Mouse (Mus musculus) MEL (cell line): ENCODE results near the gene Pgs1. TPM values are rescaled to one million over a fixed set of nuclear protein-coding genes. Genes with fewer than 3 reads are reported as not detected.

ENCODE experiments used
- DNase-seq: peaks from one replicate; pipeline ENCODE4 v3.0.0; 2011; ENCODE audit warnings: low read depth, low spot score
- H3K27ac ChIP-seq: 2 replicates; pipeline ENCODE4 v1.5.1; 2012; ENCODE audit warnings: low read depth, mild to moderate bottlenecking, control low read depth, low read length, moderate library complexity; ENCODE audit not compliant: control insufficient read depth
- H3K27me3 ChIP-seq, 2 experiments: fragments of 150-350 bp in 1 of 2; sonication (generic) in 1 of 2; 2 replicates each; pipeline ENCODE4 v1.6.1; 2012; ENCODE audit warnings: low read length in 2 of 2, mild to moderate bottlenecking in 2 of 2, improper control_type of control experiment in 1 of 2, moderate library complexity in 1 of 2; ENCODE audit not compliant: insufficient read depth in 2 of 2, control insufficient read depth in 1 of 2
- H3K36me3 ChIP-seq, 2 experiments: 2 replicates each; pipeline ENCODE4 v1.6.1; 2012 to 2014; ENCODE audit warnings: low read length in 2 of 2, improper control_type of control experiment in 1 of 2, inconsistent platforms in 1 of 2, mild to moderate bottlenecking in 1 of 2; ENCODE audit not compliant: insufficient read depth in 2 of 2, control insufficient read depth in 1 of 2
- H3K4me1 ChIP-seq, 2 experiments: fragments of 150-350 bp in 1 of 2; sonication (generic) in 1 of 2; 2 replicates each; pipeline ENCODE4 v1.6.1; 2012; ENCODE audit warnings: low read length in 2 of 2, improper control_type of control experiment in 1 of 2, mild to moderate bottlenecking in 1 of 2; ENCODE audit not compliant: insufficient read depth in 2 of 2, control insufficient read depth in 1 of 2
- H3K4me3 ChIP-seq, 2 experiments: fragments of 150-350 bp in 1 of 2; sonication (generic) in 1 of 2; 2 replicates each; pipeline ENCODE4 v1.5.1; 2012; ENCODE audit warnings: low read depth in 2 of 2, low read length in 2 of 2, mild to moderate bottlenecking in 2 of 2, moderate library complexity in 2 of 2, control low read depth in 1 of 2, improper control_type of control experiment in 1 of 2; ENCODE audit not compliant: control insufficient read depth in 1 of 2, insufficient read depth in 1 of 2
- H3K79me2 ChIP-seq: 2 replicates; pipeline ENCODE4 v1.6.1; 2012; ENCODE audit warnings: mild to moderate bottlenecking, low read length, moderate library complexity; ENCODE audit not compliant: control insufficient read depth, poor library complexity, insufficient read depth
- H3K9ac ChIP-seq: 2 replicates; pipeline ENCODE4 v1.6.1; 2012; ENCODE audit warnings: low read depth, mild to moderate bottlenecking, control low read depth, low read length, moderate library complexity; ENCODE audit not compliant: control insufficient read depth, poor library complexity, severe bottlenecking
- H3K9me3 ChIP-seq: fragments of 150-350 bp; sonication (generic); replicated peaks from 2 replicates; pipeline ENCODE4 v1.6.1; 2012; ENCODE audit warnings: mild to moderate bottlenecking, low read length, improper control_type of control experiment, moderate library complexity; ENCODE audit not compliant: insufficient read depth
- BHLHE40 ChIP-seq: IDR thresholded peaks from 2 replicates; pipeline ENCODE4 v1.6.1; 2012; ENCODE audit warnings: low read depth, mild to moderate bottlenecking, inconsistent platforms, low read length, improper control_type of control experiment, borderline replicate concordance
- CHD1 ChIP-seq: IDR thresholded peaks from 2 replicates; pipeline ENCODE4 v1.6.1; 2012; ENCODE audit warnings: low read depth, mild to moderate bottlenecking, inconsistent platforms, low read length, improper control_type of control experiment
- CTCF ChIP-seq, 3 experiments: IDR thresholded peaks in 2 of 3; conservative IDR thresholded peaks in 1 of 3; 2 replicates each; pipeline ENCODE4 v1.5.1; 2011 to 2012; ENCODE audit warnings: low read length in 3 of 3, low read depth in 2 of 3, mild to moderate bottlenecking in 2 of 3, improper control_type of control experiment in 1 of 3, inconsistent platforms in 1 of 3, mixed read lengths in 1 of 3, moderate library complexity in 1 of 3; ENCODE audit not compliant: control insufficient read depth in 1 of 3, insufficient read depth in 1 of 3, poor library complexity in 1 of 3, severe bottlenecking in 1 of 3
- EP300 ChIP-seq, 2 experiments: IDR thresholded peaks; 2 replicates each; pipeline ENCODE4 v1.6.1; 2011; ENCODE audit warnings: improper control_type of control experiment in 2 of 2, low read length in 2 of 2, low read depth in 1 of 2, mild to moderate bottlenecking in 1 of 2
- ETS1 ChIP-seq: IDR thresholded peaks from 2 replicates; pipeline ENCODE4 v1.6.1; 2012; ENCODE audit warnings: low read depth, mild to moderate bottlenecking, inconsistent platforms, low read length, improper control_type of control experiment, moderate library complexity
- GABPA ChIP-seq: IDR thresholded peaks from 2 replicates; pipeline ENCODE4 v1.6.1; 2012; ENCODE audit warnings: low read depth, mild to moderate bottlenecking, inconsistent platforms, low read length, improper control_type of control experiment, moderate library complexity
- GATA1 ChIP-seq: IDR thresholded peaks from 2 replicates; pipeline ENCODE4 v1.6.1; 2011; ENCODE audit warnings: low read depth, low read length, improper control_type of control experiment
- KAT2A ChIP-seq: conservative IDR thresholded peaks from 2 replicates; pipeline ENCODE4 v1.6.1; 2012; ENCODE audit warnings: low read depth, low read length, improper control_type of control experiment, inconsistent platforms
- MAX ChIP-seq: IDR thresholded peaks from 2 replicates; pipeline ENCODE4 v1.6.1; 2011; ENCODE audit warnings: low read length, improper control_type of control experiment
- MAZ ChIP-seq: IDR thresholded peaks from 2 replicates; pipeline ENCODE4 v1.6.1; 2012; ENCODE audit warnings: low read depth, mild to moderate bottlenecking, inconsistent platforms, low read length, improper control_type of control experiment
- MYB ChIP-seq: IDR thresholded peaks from 2 replicates; pipeline ENCODE4 v1.6.1; 2011; ENCODE audit warnings: mild to moderate bottlenecking, low read depth, low read length, improper control_type of control experiment
- MYC ChIP-seq: IDR thresholded peaks from 2 replicates; pipeline ENCODE4 v1.6.1; 2011; ENCODE audit warnings: low read depth, mild to moderate bottlenecking, low read length, improper control_type of control experiment, moderate library complexity
- NELFE ChIP-seq: IDR thresholded peaks from 2 replicates; pipeline ENCODE4 v1.6.1; 2011; ENCODE audit warnings: low read depth, low read length, improper control_type of control experiment
- POLR2A ChIP-seq, 2 experiments: IDR thresholded peaks; 2 replicates each; pipeline ENCODE4 v1.6.1; 2011 to 2012; ENCODE audit warnings: low read length in 2 of 2, mild to moderate bottlenecking in 2 of 2, control low read depth in 1 of 2, improper control_type of control experiment in 1 of 2, low read depth in 1 of 2, moderate library complexity in 1 of 2; ENCODE audit not compliant: control insufficient read depth in 1 of 2, insufficient read depth in 1 of 2, poor library complexity in 1 of 2
- POLR2AphosphoS5 ChIP-seq: IDR thresholded peaks from 2 replicates; pipeline ENCODE4 v1.6.1; 2012; ENCODE audit warnings: low read depth, borderline replicate concordance, mild to moderate bottlenecking, inconsistent platforms, low read length, moderate library complexity, mixed read lengths
- RAD21 ChIP-seq: IDR thresholded peaks from 2 replicates; pipeline ENCODE4 v1.6.1; 2011; ENCODE audit warnings: mild to moderate bottlenecking, low read depth, low read length, improper control_type of control experiment
- RCOR1 ChIP-seq: IDR thresholded peaks from 2 replicates; pipeline ENCODE4 v1.6.1; 2012; ENCODE audit warnings: low read depth, mild to moderate bottlenecking, inconsistent platforms, low read length, improper control_type of control experiment
- SIN3A ChIP-seq: IDR thresholded peaks from 2 replicates; pipeline ENCODE4 v1.6.1; 2012; ENCODE audit warnings: low read length, improper control_type of control experiment, inconsistent platforms
- USF2 ChIP-seq, 2 experiments: IDR thresholded peaks; 2 replicates each; pipeline ENCODE4 v1.6.1; 2011 to 2012; ENCODE audit warnings: improper control_type of control experiment in 2 of 2, low read length in 2 of 2, borderline replicate concordance in 1 of 2, inconsistent platforms in 1 of 2, low read depth in 1 of 2, mild to moderate bottlenecking in 1 of 2; ENCODE audit not compliant: insufficient read depth in 1 of 2
- ZC3H11A ChIP-seq: IDR thresholded peaks from 2 replicates; pipeline ENCODE4 v1.6.1; 2012; ENCODE audit warnings: low read depth, mild to moderate bottlenecking, inconsistent platforms, low read length, improper control_type of control experiment
- ZKSCAN1 ChIP-seq: IDR thresholded peaks from 2 replicates; pipeline ENCODE4 v1.6.1; 2012; ENCODE audit warnings: low read depth, mild to moderate bottlenecking, inconsistent platforms, low read length, improper control_type of control experiment, moderate library complexity
- ZNF384 ChIP-seq: IDR thresholded peaks from 2 replicates; pipeline ENCODE4 v1.6.1; 2012; ENCODE audit warnings: low read depth, mild to moderate bottlenecking, inconsistent platforms, low read length, improper control_type of control experiment
- polyA plus RNA-seq, 2 experiments: library from polyadenylated mRNA; stranded (reverse) in 1 of 2; unstranded in 1 of 2; fragments of >175 nt in 1 of 2; fragments of >200 nt in 1 of 2; gene quantifications; 2 replicates each; pipeline versions ENCODE4 v1.2.1 to v1.2.4; 2012; ENCODE audit warnings: low replicate concordance in 2 of 2, low read depth in 1 of 2; ENCODE audit not compliant: insufficient read length in 2 of 2, insufficient read depth in 1 of 2, missing spikeins in 1 of 2
- total RNA-seq: library from RNA; depleted of rRNA; stranded (reverse); fragments of 300-350 nt; gene quantifications from 2 replicates; pipeline ENCODE4 v1.2.3, GENCODE M21; 2012

Pgs1 gene
- total and polyA plus RNA-seq, 3 experiments = 48.6 to 61.6 TPM; not detected in 1

DNA sequence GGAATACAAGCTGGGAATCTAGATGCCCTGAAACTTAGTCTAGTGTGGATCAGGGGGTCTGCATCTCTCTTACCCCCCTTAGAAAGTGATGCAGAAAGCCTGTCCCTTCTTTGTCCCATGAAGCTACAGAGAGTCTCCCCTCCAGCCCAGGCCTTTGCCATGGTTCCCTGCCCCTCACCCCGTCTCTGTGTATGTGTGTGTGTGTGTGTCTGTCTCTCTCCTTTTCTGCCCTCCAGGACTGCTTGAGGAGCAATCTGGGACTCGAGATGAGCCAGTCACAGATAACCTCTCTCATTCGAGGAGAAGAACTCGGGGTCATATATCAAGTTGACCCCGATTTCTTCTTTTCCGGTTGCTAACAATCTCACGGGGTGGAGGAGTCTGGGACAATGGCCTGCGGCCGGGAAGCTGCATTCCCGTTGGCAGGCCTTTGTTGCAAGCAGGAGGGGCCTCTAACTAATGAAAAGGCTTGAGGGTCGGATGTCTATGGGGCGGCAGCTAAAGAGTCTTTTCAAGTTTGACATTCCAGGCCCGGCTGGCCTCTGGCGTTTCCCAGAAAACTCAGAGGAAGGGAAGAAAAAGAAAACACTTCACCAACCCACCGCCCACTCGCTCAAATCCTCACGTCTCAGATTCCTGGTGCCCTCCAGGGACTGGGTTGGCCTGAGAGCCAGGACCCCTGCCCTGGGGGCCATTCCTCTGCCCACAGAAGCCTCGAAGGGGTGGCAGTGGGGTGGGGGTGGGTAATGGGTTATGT, 10.7 kb upstream of the Pgs1 start:
- Histone ChIP-seq H3K27me3 (peaks cover 51 to 66% of the 10 kb centered on the region in 2 experiments), H3K36me3 (no peaks in the 10 kb centered on the region), H3K9ac (no peak overlapping the region), H3K79me2 (no peaks in the 10 kb centered on the region), H3K27ac (no peak overlapping the region), H3K9me3 (no peaks in the 10 kb centered on the region), H3K4me1 (no peaks in the 10 kb centered on the region), H3K4me3 (no peak overlapping the region)
- TF ChIP-seq BHLHE40 (no peak), NELFE (no peak), USF2 (IDR thresholded peaks at IDR 0.05; ENCODE audit: borderline replicate concordance in 1 of 2, insufficient read depth in 1 of 2, low read depth in 1 of 2, low read length in 2 of 2) (no peak), RCOR1 (no peak), POLR2AphosphoS5 (no peak), MAZ (no peak), MAX (no peak), POLR2A (IDR thresholded peaks at IDR 0.05; ENCODE audit: control insufficient read depth in 1 of 2, insufficient read depth in 1 of 2, low read depth in 1 of 2, low read length in 2 of 2, poor library complexity in 1 of 2) (no peak), SIN3A (no peak), GABPA (no peak)
- DNase-seq = no peak

DNA sequence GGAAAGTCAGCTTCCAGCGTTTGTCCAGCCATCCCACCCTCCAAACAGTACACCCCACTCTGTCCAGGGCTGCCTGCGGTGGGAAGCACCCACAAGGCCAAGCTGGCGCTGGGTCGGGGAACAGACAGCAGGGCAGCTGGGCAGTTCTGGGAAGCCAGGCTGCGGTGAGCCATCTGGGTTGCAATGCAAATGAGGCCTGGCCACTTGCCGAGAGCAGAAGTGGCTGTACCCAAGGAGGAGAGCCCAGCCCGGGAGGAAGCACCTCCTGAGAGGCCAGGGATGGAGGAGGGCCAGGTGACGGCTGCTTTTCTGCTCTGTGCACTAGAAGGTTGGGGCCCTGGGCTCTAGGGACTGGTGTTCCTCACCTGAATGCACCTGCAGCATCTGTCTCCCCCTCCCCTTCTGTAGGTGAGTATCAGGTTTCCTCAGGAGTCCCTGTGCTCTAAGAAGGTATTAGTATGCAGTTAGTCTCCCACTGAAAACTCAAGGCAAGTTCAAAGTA, 10.0 kb upstream of the Pgs1 start:
- H3K79me2 ChIP-seq = no peaks in the 10 kb centered on the region
- TF ChIP-seq MAX (no peak), MYB (no peak), MYC (no peak), RAD21 (no peak), GATA1 (no peak), CTCF (IDR thresholded peaks at IDR 0.05 in 2 of 3, conservative IDR thresholded peaks at IDR 0.05 in 1 of 3; ENCODE audit: control insufficient read depth in 1 of 3, insufficient read depth in 1 of 3, low read depth in 2 of 3, low read length in 3 of 3, poor library complexity in 1 of 3, severe bottlenecking in 1 of 3) (no peak), EP300 (IDR thresholded peaks at IDR 0.05; ENCODE audit: low read depth in 1 of 2, low read length in 2 of 2) (no peak), ZC3H11A (no peak), ETS1 (no peak), POLR2A (IDR thresholded peaks at IDR 0.05; ENCODE audit: control insufficient read depth in 1 of 2, insufficient read depth in 1 of 2, low read depth in 1 of 2, low read length in 2 of 2, poor library complexity in 1 of 2) (no peak), CHD1 (no peak), GABPA (no peak), ZNF384 (no peak), ZKSCAN1 (no peak), KAT2A (no peak)
- no peak for DNase-seq
- no peak overlapping the region for H3K9ac ChIP-seq
- no peaks in the 10 kb centered on the region for H3K9me3 ChIP-seq
- H3K27me3 ChIP-seq = peaks cover 54 to 72% of the 10 kb centered on the region in 2 experiments
- H3K4me3 ChIP-seq = no peak overlapping the region
- H3K4me1 ChIP-seq = no peaks in the 10 kb centered on the region
- H3K36me3 ChIP-seq = no peaks in the 10 kb centered on the region
- H3K27ac ChIP-seq = no peak overlapping the region
